Comparison of ENCODE assay signal across 32 mouse cellular contexts in the genomic region with DNA sequence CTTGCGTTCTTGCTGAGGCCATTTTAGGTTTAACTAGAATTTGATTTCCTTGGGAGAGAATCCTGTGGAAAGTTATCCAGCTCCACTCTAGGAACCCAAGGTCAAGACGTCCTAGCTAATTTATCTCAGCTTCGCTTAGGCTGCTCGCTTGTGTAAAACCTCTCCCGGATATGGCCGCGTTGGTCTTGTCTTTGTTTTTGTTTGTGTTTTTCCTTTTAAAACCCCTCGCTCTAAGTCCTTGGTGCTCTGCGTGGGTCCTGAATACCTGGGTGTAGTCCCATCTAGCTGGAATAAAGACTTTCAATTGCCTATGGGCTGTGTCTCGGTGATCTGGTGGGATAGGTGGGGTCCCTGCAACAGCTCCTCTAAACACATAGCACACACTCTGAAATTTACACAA.
"Had no signal": no experiment of that assay in that cellular context is flagged by ENCODE, and none has a peak within 500 bp of the region (broad histone marks: within the 10 kb centered on the region; RNA-seq: fewer than 3 reads in every experiment).

No protein-coding gene starts in this region.

- H3K9ac ChIP-seq: limb, embryonic 12.5 days; limb, embryonic 13.5 days; limb, embryonic 15.5 days; liver, embryonic 12.5 days; liver, embryonic 13.5 days; liver, embryonic 14.5 days; liver, embryonic 15.5 days; liver, postnatal 0 days; lung, embryonic 14.5 days; lung, embryonic 15.5 days; midbrain, embryonic 12.5 days; midbrain, embryonic 15.5 days; neural tube, embryonic 12.5 days; neural tube, embryonic 13.5 days had no signal

- H3K9me3 ChIP-seq: limb, embryonic 10.5 days; limb, embryonic 12.5 days; limb, embryonic 13.5 days; limb, embryonic 15.5 days; liver, embryonic 12.5 days; liver, embryonic 13.5 days; liver, embryonic 15.5 days; lung, embryonic 15.5 days; midbrain, embryonic 10.5 days; midbrain, embryonic 12.5 days; midbrain, embryonic 15.5 days; neural tube, embryonic 12.5 days; neural tube, embryonic 13.5 days had no signal

- ATAC-seq: liver, embryonic 12.5 days; liver, postnatal 0 days; lung, postnatal 0 days; midbrain, embryonic 15.5 days; midbrain, embryonic 16.5 days had no signal

- H3K27me3 ChIP-seq: limb, embryonic 12.5 days; limb, embryonic 13.5 days; limb, embryonic 15.5 days; liver, embryonic 12.5 days; liver, embryonic 13.5 days; liver, embryonic 15.5 days; lung, embryonic 15.5 days; megakaryocyte, embryonic 14.5 days; midbrain, embryonic 12.5 days; midbrain, embryonic 15.5 days; neural tube, embryonic 12.5 days; neural tube, embryonic 13.5 days had no signal

- H3K4me3 ChIP-seq: limb, embryonic 10.5 days; limb, embryonic 12.5 days; limb, embryonic 13.5 days; limb, embryonic 15.5 days; liver, embryonic 12.5 days; liver, embryonic 13.5 days; liver, embryonic 15.5 days; lung, embryonic 15.5 days; megakaryocyte, embryonic 14.5 days; midbrain, embryonic 10.5 days; midbrain, embryonic 12.5 days; midbrain, embryonic 15.5 days; myocyte; neural tube, embryonic 12.5 days; neural tube, embryonic 13.5 days had no signal

- H3K4me1 ChIP-seq: liver, embryonic 12.5 days; liver, embryonic 13.5 days; liver, embryonic 15.5 days; megakaryocyte, embryonic 14.5 days; midbrain, embryonic 10.5 days; midbrain, embryonic 12.5 days had no signal

- H3K27ac ChIP-seq: limb, embryonic 10.5 days; limb, embryonic 12.5 days; limb, embryonic 13.5 days; limb, embryonic 15.5 days; liver, embryonic 12.5 days; liver, embryonic 13.5 days; liver, embryonic 14.5 days; liver, embryonic 15.5 days; lung, embryonic 15.5 days; macrophage; midbrain, embryonic 10.5 days; midbrain, embryonic 12.5 days; midbrain, embryonic 15.5 days; neural tube, embryonic 12.5 days; neural tube, embryonic 13.5 days had no signal

- H3K4me2 ChIP-seq: limb, embryonic 12.5 days; limb, embryonic 13.5 days; limb, embryonic 15.5 days; liver, embryonic 11.5 days; liver, embryonic 12.5 days; liver, embryonic 13.5 days; liver, embryonic 15.5 days; lung, embryonic 14.5 days; lung, embryonic 15.5 days; midbrain, embryonic 11.5 days; midbrain, embryonic 12.5 days; midbrain, embryonic 15.5 days; neural tube, embryonic 12.5 days; neural tube, embryonic 13.5 days had no signal

- H3K36me3 ChIP-seq: limb, embryonic 10.5 days; limb, embryonic 12.5 days; limb, embryonic 13.5 days; limb, embryonic 15.5 days; liver, embryonic 12.5 days; liver, embryonic 13.5 days; liver, embryonic 15.5 days; lung, embryonic 15.5 days; midbrain, embryonic 10.5 days; midbrain, embryonic 12.5 days; midbrain, embryonic 15.5 days; neural tube, embryonic 12.5 days; neural tube, embryonic 13.5 days had no signal

- DNase-seq: left cerebral cortex, postnatal 4 days; liver; liver, embryonic 13.5 days; liver, postnatal 0 days; lung, adult 18-20 months; lung, adult 2 months; lung, embryonic 14.5 days; lung, postnatal 10 days; lung, postnatal 14 days; lung, postnatal 36 days; lung, postnatal 4 days; midbrain, embryonic 14.5 days had no signal
